Mouse (Mus musculus) spleen, embryonic (tissue): Measurements from ENCODE around the gene Foxk2.
"Not testable (repeated sequence)": the region's sequence is repeated elsewhere in the genome, so short reads cannot be mapped to it uniquely, and the experiment has no call there.

ENCODE experiments used
- CTCF ChIA-PET: fragments of 350-600 bp; sonication (Branson Sonifier 250); formaldehyde crosslinking; loops from one replicate; lab custom pipeline; 2022; lab: Charles Lee

Foxk2 gene

DNA sequence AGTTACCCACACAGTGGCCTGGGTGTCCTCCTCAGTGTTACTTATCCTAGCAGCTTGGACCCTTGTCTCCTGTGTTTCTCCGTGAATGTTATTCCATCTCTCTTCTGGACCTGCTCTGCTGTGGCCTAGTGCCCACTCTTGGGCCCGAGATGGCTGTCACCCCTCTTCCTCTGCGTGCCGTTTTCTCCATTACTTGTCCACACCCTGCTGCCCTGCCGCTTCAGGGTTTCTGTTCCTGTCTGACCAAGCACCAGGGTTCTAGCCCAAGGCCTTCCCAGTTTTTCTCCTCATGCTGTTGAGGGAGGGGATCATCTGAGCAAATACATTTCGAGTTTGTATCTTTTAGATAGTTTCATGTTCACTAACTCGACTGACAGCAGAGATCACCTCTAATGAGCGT lies 17.7 kb downstream of the Foxk2 start:
- CTCF ChIA-PET: no interaction called here

DNA sequence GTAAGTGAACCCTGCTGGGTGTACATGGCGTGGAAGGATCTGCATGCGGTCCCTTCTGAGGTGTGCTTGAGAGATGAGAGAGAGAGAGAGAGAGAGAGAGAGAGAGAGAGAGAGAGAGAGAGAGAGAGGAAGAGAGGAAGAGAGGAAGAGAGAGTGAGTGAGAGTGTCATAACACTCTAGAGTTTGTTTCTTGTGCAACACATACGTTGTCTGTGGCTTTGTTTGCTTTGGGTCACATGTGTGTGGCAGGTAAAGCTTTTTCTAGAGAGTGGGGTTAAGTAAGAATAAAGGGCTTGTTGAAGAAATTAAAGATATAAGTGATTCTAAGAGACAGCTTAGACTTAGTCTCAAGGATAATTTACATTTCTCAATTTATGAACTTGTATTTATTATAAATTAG lies 18.2 kb downstream of the Foxk2 start:
- CTCF ChIA-PET: interaction anchor here (0.6 kb wide), 1 partner anchor 77 kb away, joined by 7 read pairs; no protein-coding TSS in a partner anchor

DNA sequence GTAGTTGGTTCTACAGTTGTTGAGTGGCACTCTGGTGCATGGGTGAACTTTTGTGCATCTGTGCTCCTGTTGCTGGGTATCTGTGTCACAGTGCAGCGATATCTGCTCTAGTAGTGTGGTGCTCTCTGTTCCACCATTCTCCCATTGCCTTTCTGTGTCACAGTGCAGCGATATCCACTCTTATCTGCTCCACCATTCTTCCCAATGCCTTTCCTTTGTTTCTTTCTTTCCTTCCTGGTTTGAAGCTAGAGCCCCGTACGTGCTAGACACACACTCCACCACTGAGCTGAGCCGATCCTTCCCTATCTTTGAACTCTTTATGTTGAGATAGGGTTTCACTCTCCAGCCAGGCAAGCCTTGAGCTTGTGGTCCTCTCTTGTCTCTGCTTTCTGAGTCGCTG lies 23.1 kb downstream of the Foxk2 start:
- CTCF ChIA-PET: no interaction called here

DNA sequence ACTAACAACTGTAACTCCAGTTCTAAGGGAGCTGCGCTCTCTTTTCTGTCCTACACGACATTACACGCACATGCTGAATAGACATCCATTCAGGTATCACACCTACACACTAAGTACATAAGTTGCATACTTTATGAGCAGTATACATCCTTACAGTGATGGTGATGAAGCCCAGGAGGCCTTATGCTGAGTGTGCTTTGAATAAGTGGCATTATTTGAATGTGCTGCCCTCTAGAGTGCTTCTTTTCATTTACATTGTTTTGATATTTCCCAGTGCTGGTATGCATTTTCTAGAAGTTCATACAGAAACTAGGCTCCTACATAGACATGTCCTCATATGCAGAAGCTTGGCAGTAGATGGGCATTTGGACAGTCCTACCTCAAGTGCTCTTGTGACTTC lies 30.1 kb downstream of the Foxk2 start:
- CTCF ChIA-PET: no interaction called here

DNA sequence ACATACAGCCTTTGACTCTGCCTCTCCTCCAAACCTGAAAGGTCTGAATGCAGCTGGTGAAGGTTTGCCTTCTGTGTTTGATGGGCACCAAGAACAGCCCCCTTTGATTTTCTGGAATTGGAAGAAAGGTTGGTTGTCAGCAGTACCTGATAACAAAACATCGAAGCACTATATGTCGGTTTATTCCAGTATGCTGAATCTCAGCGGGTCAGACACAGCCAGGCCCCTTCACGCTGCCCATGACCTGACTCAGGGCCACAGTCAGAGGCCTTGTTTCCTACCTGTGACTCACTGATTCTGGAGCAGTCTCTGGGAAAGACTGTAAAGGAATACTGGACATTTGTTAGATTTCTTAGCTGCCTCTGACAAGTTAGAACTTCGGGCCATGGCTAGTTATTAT lies 35.0 kb downstream of the Foxk2 start:
- CTCF ChIA-PET: no interaction called here

DNA sequence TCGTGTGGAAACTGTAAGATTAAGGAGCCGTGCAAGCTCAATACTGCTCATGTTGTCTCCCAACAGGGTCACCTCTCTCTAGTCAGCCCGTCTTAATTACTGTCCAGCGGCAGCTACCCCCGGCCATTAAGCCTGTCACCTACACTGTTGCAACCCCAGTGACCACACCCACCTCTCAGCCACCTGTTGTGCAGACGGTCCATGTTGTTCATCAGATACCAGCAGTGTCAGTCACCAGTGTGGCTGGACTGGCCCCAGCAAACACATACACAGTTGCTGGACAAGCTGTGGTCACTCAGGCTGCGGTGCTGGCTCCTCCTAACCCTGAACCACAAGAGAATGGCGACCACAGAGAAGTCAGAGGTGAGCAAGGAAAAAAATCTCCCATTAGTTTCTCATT lies 38.7 kb downstream of the Foxk2 start:
- CTCF ChIA-PET: no interaction called here

DNA sequence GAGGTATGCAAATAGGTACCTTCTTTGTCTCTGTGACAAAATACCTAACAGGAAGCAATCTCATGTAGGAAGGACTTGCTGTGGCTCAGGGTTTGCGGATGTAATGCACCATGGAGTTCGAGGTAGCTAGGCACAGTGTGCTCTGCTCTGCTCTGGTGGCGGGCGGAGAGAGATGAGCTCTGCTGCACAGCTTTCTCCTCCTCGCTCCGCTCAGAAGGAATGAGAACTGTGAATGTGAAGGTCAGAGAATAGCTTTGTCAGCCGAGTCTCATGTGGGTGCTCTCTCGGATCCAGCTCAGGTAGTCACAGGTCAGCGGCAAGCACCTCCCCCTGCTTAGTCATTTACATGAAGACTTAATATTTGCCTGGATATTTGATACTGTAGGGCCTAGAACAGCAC lies 40.5 kb downstream of the Foxk2 start:
- CTCF ChIA-PET: no interaction called here

DNA sequence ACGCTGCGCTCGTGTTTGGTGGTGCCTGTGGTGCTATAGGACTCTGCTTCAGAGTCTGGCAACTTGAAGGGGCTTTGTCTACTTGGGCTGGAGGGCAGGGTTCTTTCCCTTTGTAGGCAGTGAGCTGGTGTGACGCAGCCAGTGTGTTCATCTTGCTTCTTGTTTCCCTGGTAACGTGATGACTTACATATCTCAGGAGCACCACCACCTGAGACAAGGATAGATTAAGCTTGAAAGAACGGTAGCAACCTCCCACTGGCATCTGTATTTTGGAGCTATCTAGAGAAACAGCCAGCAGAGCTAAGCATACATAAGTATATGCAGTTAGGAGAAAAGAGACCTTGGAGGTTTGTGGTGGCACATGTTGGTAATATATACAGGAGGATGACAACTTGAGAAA lies 45.6 kb downstream of the Foxk2 start:
- CTCF ChIA-PET: interaction anchor here (0.6 kb wide), 1 partner anchor 21 kb away, joined by 3 read pairs; no protein-coding TSS in a partner anchor

DNA sequence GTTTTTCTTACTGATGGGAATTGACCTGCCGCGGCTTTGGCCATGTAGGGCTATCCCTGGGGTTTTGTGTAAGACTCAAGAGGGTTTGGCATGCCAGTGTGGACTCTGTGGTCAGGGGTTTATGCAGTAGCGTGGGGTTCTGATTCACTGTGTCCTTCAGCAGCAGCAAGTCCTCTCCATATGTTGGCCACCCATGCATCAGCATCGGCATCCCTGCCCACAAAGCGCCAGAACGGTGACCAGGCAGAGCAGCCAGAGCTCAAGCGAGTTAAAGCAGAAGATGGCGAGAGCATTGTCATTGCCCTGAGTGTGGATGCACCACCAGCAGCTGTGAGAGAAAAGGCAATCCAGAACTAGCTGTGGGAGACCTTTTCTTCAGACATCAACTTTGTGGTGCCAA lies 46.8 kb downstream of the Foxk2 start:
- CTCF ChIA-PET: no interaction called here

DNA sequence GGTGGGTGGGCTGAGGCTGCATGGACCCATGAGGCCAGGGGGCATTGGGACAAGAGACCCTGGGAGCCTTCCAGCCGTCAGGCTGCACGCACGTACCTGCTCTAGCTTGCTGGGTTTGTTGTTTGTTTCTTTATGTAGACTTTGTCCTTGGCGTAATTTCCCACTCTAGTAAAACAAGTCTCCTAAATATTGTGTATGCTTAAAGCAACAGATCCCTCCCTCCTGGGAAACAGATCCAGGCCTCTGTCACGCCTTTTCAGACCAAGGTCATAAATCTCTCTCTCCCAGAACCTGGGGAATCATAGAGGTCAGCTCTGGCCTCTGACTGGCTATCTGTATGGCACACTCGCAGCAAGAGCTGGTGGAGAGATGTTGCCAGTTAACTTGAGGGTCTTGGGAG lies 47.9 kb downstream of the Foxk2 start:
- CTCF ChIA-PET: not testable (repeated sequence)

DNA sequence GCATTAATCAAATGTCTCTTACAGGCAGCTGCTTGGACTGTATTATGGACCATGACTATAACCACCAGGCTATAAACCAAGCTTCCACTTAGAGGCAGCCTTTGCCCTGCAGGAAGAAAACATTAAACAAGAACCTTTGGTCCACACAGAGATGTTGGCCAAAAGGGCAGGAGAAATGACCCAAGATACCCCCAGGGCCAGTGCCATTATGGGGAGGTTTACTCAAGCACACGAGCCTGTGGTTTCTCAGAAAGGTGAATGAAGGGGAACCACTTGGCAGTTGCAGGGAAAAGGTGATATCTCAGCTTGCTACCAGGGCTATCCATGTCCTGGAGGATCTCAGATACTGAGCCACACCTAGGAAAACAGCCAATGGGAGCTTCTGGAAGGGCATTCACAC lies 66.2 kb downstream of the Foxk2 start:
- CTCF ChIA-PET: no interaction called here

DNA sequence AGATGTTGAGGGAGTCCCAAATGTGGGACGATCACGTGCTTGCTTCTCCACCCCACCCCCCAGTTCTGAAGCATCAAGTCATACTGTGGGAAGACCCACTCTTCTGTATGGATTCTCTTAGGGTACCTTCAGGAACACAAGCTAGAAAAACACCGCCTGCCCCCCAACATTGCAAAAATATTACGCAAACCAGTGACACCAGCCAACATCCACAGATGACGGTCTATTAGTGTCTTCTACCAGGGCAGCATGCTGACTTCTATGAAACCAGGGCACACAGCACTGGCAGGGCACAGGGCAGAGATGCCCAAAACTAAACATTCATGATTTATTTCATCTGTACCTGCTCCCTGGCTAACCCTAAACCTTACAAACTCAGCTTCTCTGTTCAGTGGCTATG lies 66.9 kb downstream of the Foxk2 start:
- CTCF ChIA-PET: no interaction called here

DNA sequence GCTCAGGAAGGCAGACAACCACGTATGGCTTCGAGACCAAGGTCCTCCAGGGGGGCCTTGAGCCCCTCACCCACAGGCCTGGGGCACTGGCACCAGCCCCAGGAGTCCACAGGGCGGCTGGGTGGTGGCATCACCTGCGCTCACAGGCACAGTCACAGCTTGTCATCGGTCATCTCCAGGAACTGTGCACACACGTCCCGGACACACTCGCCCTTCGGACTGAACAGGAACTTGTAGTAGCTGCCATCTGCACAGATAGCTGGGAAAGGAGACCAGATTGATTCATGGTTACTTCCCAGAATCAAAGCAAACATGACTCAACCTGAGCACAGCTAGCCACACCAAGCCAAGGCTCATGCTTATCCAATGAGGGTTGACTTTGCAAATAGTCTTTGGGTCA lies 68.4 kb downstream of the Foxk2 start:
- CTCF ChIA-PET: no interaction called here

DNA sequence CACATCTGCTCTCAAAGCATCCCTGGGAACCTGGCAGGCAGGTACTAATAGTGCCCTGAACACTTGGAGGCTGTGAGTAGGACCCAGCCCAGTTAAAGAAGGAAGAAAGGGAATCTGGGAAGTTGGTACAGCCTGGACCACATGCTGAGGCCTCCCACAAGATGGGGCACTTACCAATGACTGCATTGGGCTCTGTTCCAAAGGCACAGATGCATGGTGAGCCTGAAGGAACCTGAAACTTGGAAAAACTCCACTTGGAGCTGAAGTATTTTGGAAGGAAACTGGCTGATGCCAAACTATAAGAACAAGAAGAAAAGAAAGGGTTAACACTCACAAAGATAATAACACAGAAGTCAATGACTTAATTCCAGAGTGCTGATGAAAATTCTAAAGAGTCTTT lies 68.8 kb downstream of the Foxk2 start:
- CTCF ChIA-PET: no interaction called here

DNA sequence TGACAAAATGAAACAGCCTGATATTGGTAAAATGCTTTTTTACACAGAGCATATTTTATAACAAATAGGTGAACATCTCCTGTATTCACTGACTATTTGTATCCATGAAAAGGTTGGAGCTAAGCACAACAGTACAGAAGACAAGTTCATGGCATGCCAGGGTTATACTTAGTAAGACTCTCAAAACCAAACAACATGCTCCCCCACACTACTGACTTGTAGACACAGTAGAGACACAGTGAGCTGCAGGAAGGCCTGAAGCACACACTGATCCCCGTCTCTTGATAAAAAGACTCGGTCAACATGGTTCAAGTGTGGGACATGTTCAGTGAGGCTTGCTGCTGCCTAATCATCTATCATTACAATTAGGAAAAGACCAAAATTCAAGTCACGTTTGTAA lies 71.9 kb downstream of the Foxk2 start:
- CTCF ChIA-PET: no interaction called here

DNA sequence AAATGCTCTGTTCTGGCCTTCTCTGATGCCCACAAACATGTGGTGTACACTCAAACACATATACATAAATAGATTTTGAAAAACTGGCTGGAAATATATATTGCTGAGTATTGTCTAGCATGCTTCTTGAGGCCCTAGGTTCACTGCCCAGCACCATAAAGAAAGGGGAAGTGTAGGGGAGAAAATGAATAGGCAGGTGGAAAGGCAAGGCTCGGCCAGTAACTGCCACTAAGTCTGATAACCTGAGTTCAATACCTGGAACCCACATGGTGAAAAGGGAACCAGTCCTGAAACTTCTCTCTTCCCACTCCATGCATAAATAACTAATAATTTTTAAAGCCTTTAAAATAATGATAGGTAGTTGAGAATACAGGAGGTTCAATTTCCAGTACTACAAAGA lies 79.9 kb downstream of the Foxk2 start:
- CTCF ChIA-PET: interaction anchor here (0.7 kb wide), 1 partner anchor 420 kb away, joined by 29 read pairs; no protein-coding TSS in a partner anchor

DNA sequence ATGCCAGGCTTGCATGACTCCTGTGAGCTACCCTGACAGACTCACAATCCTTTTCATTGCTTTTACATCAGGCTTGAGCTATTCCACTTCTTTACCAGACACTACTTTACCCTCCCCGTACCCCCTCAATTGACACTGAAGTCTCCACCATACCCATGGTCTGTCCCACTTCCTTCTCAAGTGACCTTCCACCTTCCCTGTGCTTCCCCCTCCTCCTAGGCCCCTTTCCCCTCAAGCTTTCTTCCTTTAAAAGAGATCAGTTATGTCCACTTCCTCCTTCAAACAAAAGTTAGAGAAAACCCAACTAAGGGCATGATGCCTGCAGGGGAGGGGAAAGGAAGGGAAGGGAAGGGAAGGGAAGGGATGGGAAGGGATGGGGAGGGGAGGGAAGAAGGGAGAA lies 80.5 kb downstream of the Foxk2 start:
- CTCF ChIA-PET: interaction anchor here (0.6 to 0.7 kb wide), 2 partner anchors 10 to 421 kb away, joined by 9 to 29 read pairs; no protein-coding TSS in a partner anchor

DNA sequence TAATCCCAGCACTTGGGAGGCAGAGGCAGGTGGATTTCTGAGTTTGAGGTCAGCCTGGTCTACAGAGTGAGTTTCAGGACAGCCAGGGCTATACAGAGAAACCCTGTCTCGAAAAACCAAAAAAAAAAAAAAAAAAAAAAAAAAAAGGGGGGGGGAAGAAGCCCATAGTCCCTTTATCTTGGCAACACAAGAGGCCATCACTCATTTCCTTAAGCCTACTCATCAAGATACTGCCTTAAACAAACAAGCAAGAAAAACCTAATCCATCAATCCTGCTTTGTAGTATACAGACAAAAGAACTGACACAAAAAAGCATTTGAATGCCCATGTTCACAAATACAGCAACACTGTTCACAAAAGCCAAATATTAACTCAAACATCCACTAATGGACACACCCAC lies 82.6 kb downstream of the Foxk2 start:
- CTCF ChIA-PET: not testable (repeated sequence)

DNA sequence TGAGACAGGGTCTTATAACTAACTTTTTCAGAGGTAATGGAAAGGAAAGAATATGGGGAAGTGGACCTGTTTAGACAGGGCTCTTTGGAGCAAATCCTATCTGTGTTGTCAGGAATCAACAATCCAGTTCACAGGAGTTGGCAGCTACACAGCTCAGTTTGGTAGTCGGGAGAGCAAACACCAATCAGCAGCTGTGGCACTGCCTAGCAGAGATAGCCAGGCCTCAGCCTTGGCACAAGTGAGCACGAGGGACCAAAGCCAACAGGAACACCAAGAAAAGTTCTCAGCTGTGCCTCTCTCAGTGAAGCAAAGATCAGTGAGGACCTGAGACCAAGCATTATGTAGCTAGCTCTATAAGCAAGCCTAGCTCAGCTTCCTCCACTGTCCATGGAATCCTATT lies 87.2 kb downstream of the Foxk2 start:
- CTCF ChIA-PET: no interaction called here

DNA sequence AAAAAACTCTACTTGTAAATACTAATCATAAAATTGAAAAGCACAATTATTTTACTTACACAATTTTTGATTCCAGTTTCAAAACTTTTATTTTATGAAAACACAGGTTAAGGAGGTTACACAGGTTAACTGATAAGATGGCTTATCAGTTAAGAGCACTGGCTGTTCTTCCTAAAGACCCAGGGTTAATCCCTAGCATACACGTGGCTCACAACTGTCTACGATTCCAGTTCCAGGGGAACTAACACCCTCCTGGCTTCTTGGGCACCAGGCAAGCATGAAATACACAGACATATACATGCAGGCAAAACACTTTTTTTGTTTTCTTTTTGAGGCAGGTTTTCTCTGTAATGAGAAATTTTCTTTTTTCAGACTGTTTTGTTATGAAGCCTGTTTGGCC lies 88.4 kb downstream of the Foxk2 start:
- CTCF ChIA-PET: interaction anchor here (1.9 kb wide), 1 partner anchor 12 kb away, joined by 4 read pairs; no protein-coding TSS in a partner anchor

DNA sequence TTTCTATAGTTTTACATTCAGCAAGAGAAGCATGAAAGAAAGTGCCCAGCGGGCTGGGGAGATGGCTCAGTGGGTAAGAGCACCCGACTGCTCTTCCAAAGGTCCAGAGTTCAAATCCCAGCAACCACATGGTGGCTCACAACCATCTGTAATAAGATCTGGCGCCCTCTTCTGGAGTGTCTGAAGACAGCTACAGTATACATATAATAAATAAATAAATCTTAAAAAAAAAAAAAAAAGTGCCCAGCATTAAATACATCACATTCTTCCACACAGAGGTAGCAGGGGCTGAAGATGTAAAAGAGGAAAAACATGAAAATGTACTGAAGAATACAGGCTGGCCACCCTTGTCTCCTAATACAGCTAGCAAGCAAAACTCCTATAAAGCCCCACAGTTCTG lies 88.9 kb downstream of the Foxk2 start:
- CTCF ChIA-PET: interaction anchor here (0.6 to 1.9 kb wide), 2 partner anchors 13 to 120 kb away, joined by 4 to 7 read pairs; no protein-coding TSS in a partner anchor

DNA sequence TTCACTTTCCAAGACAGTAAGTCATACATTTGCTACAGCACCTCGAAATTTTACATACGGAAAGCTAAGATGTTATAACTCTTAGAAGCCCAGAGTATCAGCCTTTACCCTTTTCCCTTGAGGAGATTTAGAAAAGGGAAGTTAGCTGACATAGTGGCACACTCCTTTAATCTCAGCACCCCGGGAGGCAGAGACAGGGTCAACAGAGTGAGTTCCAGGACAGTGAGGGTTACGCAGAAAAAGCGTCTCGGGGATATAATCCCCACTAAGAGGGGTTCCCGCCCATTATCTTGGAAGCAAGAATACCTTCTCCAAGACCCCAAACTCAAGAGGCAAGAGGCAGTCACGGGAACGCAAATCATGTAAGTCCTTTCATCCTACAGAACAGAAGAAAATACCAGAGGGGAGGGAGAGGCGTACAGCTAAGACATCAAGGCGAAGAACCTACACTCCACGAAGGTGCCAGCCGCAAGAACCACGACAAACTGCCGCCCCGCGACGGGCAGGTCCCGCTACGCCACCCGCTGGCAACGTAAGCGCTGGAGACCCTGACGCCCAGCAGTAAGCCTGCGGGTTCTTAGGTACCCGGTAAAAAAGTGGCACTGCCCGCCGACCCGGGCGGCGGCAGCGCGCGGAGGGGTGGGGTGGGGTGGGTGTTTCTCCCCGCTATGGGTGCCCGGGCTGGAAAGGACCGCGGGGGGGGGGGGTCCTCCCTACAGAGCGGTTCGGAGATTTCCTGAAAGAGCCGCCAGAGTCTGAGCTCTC lies 93.7 kb downstream of the Foxk2 start:
- CTCF ChIA-PET: interaction anchor here (0.7 kb wide), 2 partner anchors 119 to 1564 kb away, joined by 6 read pairs; no protein-coding TSS in a partner anchor

DNA sequence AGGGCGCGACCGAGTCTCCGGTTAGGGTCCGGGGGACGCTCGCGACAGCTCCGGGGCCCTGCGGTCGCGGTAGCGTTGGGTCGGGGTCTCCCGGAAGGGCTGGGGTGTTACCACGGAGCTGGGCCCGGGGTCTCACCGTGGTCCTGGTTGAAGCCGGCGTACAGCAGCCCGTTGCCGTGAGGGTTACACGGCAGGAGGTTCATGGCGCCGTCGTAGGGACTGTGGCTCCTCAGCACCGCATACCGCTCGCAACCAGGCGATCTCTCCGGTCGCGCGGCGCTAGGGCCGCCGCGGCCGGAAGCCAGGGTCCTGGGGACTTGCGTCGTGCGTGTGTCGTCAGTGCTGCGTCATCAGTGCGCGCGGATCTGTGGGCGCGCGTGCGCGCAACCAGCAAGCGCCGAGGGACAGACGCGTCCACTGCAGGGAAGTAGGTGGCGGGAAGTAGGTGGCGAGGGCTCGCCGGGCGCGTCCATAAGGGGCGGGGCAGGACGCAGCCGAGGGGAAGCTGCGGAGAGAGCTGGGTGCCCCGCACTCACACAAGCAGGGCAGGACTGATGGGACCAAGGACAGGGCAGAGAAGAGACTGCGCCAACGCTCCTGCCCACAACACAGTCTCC lies 94.4 kb downstream of the Foxk2 start, which contains the start of gene Wdr45b:
TSS of gene Wdr45b (minus strand) at position 355 of the 617 bp plus-strand sequence.
- CTCF ChIA-PET: interaction anchor here (0.7 kb wide), 2 partner anchors 119 to 1565 kb away, joined by 6 read pairs; no protein-coding TSS in a partner anchor
